Mouse (Mus musculus) brain, embryonic 14.5 days (tissue): ENCODE data around the gene Ugt1a7c.

Source experiments
- CTCF ChIP-seq: fragments of 200-500 bp; IDR thresholded peaks from 2 replicates; pipeline ENCODE4 v1.5.1; 2012; ENCODE audit warnings: inconsistent platforms, mild to moderate bottlenecking, moderate library complexity, borderline replicate concordance; ENCODE audit not compliant: insufficient read depth, insufficient read length; ENCODE audit errors: extremely low read depth
- POLR2A ChIP-seq: fragments of 200-500 bp; IDR thresholded peaks from 2 replicates; pipeline ENCODE4 v1.6.1; 2012; ENCODE audit warnings: mild to moderate bottlenecking, inconsistent platforms, borderline replicate concordance; ENCODE audit not compliant: poor library complexity, insufficient read depth, insufficient read length, severe bottlenecking; ENCODE audit errors: extremely low read depth

GRCm38 (mm10) chr1:88262255-88262654 lies 167.4 kb downstream of the Ugt1a7c start:
- TF ChIP-seq CTCF (no peak), POLR2A (no peak)
